Mouse (Mus musculus) stomach, postnatal 0 days (tissue): Measurements from ENCODE around the gene Lrpprc. TPM values are rescaled to one million over a fixed set of nuclear protein-coding genes. Genes with fewer than 3 reads are reported as not detected.

ENCODE experiments used
- ATAC-seq: fragments of 200-750 bp; cut with Nextera tagmentation; 2 replicates; pipeline ENCODE4 v1.8.0; 2017; ENCODE audit not compliant: low FRiP score, low TSS enrichment
- DNase-seq: peaks from one replicate; pipeline ENCODE4 v3.0.0-alpha.2; 2016; ENCODE audit warnings: low spot score
- H3K27ac ChIP-seq: fragments of 300-500 bp; sonication (generic); replicated peaks from 2 replicates; pipeline ENCODE4 v1.5.1; 2014; ENCODE audit warnings: mild to moderate bottlenecking, control low read depth
- H3K27me3 ChIP-seq: fragments of 300-500 bp; sonication (generic); 2 replicates; pipeline ENCODE4 v1.6.1; 2014; ENCODE audit warnings: low read length; ENCODE audit not compliant: control insufficient read depth, insufficient read depth
- H3K36me3 ChIP-seq: fragments of 300-500 bp; sonication (generic); 2 replicates; pipeline ENCODE4 v1.6.1; 2014; ENCODE audit warnings: low read length, mixed read lengths; ENCODE audit not compliant: control insufficient read depth, insufficient read depth
- H3K4me1 ChIP-seq: fragments of 300-500 bp; sonication (generic); replicated peaks from 2 replicates; pipeline ENCODE4 v1.6.1; 2014; ENCODE audit warnings: antibody characterized with exemption; ENCODE audit not compliant: control insufficient read depth, insufficient read depth
- H3K4me2 ChIP-seq: fragments of 300-500 bp; sonication (generic); replicated peaks from 2 replicates; pipeline ENCODE4 v1.6.1; 2014; ENCODE audit warnings: low read depth, mild to moderate bottlenecking, control low read depth, moderate library complexity
- H3K4me3 ChIP-seq: fragments of 300-500 bp; sonication (generic); 2 replicates; pipeline ENCODE4 v1.5.1; 2014; ENCODE audit warnings: low read depth, low read length, control low read depth
- H3K9ac ChIP-seq: fragments of 300-500 bp; sonication (generic); 2 replicates; pipeline ENCODE4 v1.6.1; 2014; ENCODE audit warnings: mild to moderate bottlenecking, low read length, control low read depth, mixed read lengths
- H3K9me3 ChIP-seq: fragments of 300-500 bp; sonication (generic); 2 replicates; pipeline ENCODE4 v1.6.1; 2016; ENCODE audit warnings: low read length; ENCODE audit not compliant: control insufficient read depth
- CTCF ChIP-seq: IDR thresholded peaks from 2 replicates; pipeline ENCODE4 v1.5.1; 2016; ENCODE audit warnings: antibody characterized with exemption, low read depth, mild to moderate bottlenecking, moderate library complexity
- EP300 ChIP-seq: optimal IDR thresholded peaks from 2 replicates; pipeline ENCODE3; 2016; ENCODE audit warnings: antibody characterized with exemption
- WGBS: fragments of 180-500 bp; shearing (Covaris S2); extraction: QIAGEN DNeasy Blood & Tissue Kit; methylation state at CpG from one replicate; pipeline ENCODE4 v1.1.7; 2014; 5-methylcytosine and 5-hydroxymethylcytosine counted together
- polyA plus RNA-seq: library from polyadenylated mRNA; unstranded; fragments of >200 nt; fragmentation: Nextera tagmentation; extraction: Ambion mirVana; gene quantifications from 2 replicates; pipeline ENCODE4 v1.2.1, GENCODE M21; 2015

Lrpprc gene
- polyA plus RNA-seq, 1 experiment from 2014 or later = 14.6 TPM

DNA sequence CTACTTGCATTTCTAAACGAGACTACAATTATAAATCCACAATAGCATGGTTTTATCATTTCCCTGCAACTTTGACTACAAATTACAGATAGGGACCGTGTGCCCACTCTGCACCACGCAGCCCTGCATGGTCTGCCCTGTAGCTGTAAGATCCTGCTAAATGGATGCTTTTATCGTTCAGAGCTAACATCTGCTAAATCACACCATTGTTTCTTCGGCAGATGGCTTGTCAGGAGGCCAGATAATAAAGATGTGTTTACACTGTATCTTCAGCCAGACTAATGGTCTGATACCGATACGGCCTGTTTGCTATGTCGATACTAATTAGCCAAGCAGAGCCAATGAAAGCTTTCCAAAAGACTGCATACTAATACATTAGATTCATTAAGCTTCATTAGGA lies 41.3 kb downstream of the Lrpprc start:
- H3K9ac ChIP-seq = no peak overlapping the region
- H3K27me3 ChIP-seq = no peaks in the 10 kb centered on the region
- ATAC-seq (no peak), DNase-seq (no peak)
- H3K27ac ChIP-seq = no peak overlapping the region
- peaks cover 13% of the 10 kb centered on the region; the same call in 1 of the 2 replicates for H3K36me3 ChIP-seq
- no peak overlapping the region for H3K4me3 ChIP-seq
- no peaks in the 10 kb centered on the region for H3K4me1 ChIP-seq
- no peak overlapping the region for H3K4me2 ChIP-seq
- no peaks in the 10 kb centered on the region for H3K9me3 ChIP-seq
- 62% methylated on average over 8 of the region's 8 CpGs for WGBS
- TF ChIP-seq EP300 (no peak), CTCF (no peak)

DNA sequence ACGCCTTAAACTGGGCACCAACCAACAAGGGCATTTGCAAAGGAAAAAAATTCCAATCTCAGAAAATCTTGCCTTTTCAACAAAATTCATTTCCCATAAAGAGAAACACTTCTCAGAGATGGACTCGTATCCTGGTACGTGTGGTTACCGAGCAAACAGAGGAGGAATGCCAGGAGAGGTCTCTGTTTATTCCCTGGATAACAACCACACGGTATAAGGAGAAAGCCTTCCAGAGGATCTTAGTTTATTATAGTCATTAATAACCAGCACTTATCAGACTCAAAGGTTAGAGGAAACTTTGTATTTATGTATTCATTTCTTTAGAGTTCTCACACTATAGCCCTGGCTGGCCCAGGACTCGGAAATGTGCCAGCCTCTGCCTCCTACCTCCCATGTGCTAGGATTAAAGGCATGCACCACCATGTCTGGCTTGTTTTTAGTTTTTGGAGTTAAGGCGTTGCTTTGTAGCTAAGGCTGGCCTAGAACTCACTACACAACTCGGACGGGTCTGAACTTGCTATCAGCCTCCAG lies 42.4 kb downstream of the Lrpprc start:
- H3K9me3 ChIP-seq = no peaks in the 10 kb centered on the region
- no peaks in the 10 kb centered on the region for H3K27me3 ChIP-seq
- no peak overlapping the region for H3K9ac ChIP-seq
- no peak for DNase-seq
- no peaks in the 10 kb centered on the region for H3K4me1 ChIP-seq
- H3K27ac ChIP-seq = no peak overlapping the region
- peaks cover 13% of the 10 kb centered on the region; the same call in 1 of the 2 replicates for H3K36me3 ChIP-seq
- H3K4me2 ChIP-seq = no peak overlapping the region
- no peak for TF ChIP-seq EP300
- no peak for TF ChIP-seq CTCF
- H3K4me3 ChIP-seq = no peak overlapping the region
- ATAC-seq = peak; percentile 56; the same call in 1 of the 2 replicates
- WGBS = 64% methylated on average over 9 of the region's 9 CpGs

DNA sequence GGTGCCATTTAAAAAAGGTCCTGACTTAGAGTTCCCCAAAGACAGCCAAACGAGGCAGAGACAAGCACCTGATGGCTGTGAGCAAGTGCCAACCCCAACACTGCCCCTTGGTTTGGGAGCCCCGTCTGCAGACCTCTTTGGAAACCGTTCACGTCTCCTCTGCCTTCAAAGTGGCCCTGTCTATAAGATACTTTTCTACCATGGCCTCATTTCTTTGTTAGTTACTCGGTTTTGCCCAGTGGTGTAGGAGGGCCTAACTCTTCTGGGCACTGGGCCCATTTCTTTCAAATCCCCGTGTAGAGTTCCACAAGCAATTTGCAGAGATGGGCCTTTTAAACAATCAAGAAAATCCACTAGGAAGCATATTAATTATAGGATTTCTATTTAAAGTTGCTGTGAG lies 43.4 kb downstream of the Lrpprc start:
- no peak for DNase-seq
- no peak overlapping the region for H3K9ac ChIP-seq
- H3K27me3 ChIP-seq = no peaks in the 10 kb centered on the region
- ATAC-seq = no peak
- no peaks in the 10 kb centered on the region for H3K4me1 ChIP-seq
- H3K9me3 ChIP-seq = no peaks in the 10 kb centered on the region
- no peak overlapping the region for H3K4me2 ChIP-seq
- no peak for TF ChIP-seq CTCF
- TF ChIP-seq EP300 = no peak
- peaks cover 13% of the 10 kb centered on the region; the same call in 1 of the 2 replicates for H3K36me3 ChIP-seq
- WGBS = 61% methylated on average over 6 of the region's 6 CpGs
- H3K4me3 ChIP-seq = no peak overlapping the region
- no peak overlapping the region for H3K27ac ChIP-seq

DNA sequence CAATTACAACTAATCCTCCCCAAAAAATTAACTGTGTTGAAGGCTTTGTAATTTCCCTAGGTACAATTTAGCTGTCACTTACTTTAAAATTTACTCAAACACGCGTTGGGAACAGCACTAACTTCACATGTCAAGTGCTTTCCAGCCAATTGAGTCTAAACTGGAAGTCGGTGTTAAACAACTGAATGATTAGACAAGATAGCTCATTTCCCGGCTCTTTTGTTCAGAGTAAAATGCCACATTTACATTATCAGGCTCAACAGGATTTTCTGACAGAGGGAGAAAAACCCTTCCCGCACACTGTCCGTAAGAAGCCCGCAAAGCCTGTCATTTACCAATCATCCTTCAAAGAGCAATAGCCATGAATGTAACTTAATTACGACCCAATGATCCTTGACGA lies 45.6 kb downstream of the Lrpprc start:
- H3K4me3 ChIP-seq = no peak overlapping the region
- no peak overlapping the region for H3K4me2 ChIP-seq
- H3K27ac ChIP-seq = no peak overlapping the region
- no peak overlapping the region for H3K9ac ChIP-seq
- ATAC-seq (no peak), DNase-seq (no peak)
- 82% methylated on average over 9 of the region's 9 CpGs for WGBS
- H3K27me3 ChIP-seq = no peaks in the 10 kb centered on the region
- no peaks in the 10 kb centered on the region for H3K4me1 ChIP-seq
- no peaks in the 10 kb centered on the region for H3K9me3 ChIP-seq
- H3K36me3 ChIP-seq = no peaks in the 10 kb centered on the region
- TF ChIP-seq EP300 (no peak), CTCF (no peak)

DNA sequence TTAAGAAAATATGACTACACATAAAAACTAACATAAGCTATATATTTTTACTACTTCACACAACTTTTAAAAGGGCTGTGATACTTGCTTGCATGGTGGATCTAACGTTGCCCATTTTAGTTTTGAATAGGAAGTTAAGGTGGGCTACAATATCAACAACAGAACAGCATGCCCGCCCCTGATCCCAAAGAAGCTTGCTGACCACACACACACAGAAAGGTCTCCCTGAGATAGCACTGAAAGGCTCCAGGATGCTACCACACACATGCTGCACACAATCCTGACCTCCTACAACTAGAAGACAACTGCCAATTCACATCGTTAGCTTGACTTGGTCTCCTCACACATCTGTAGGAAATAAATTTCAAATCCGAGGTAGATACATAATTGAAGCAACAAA lies 46.3 kb downstream of the Lrpprc start:
- no peak overlapping the region for H3K4me2 ChIP-seq
- no peaks in the 10 kb centered on the region for H3K9me3 ChIP-seq
- no peak for ATAC-seq
- TF ChIP-seq EP300 (no peak), CTCF (no peak)
- no peaks in the 10 kb centered on the region for H3K4me1 ChIP-seq
- no peak overlapping the region for H3K4me3 ChIP-seq
- no peaks in the 10 kb centered on the region for H3K36me3 ChIP-seq
- H3K27me3 ChIP-seq = no peaks in the 10 kb centered on the region
- DNase-seq = no peak
- no peak overlapping the region for H3K9ac ChIP-seq
- 86% methylated on average over 4 of the region's 4 CpGs for WGBS
- no peak overlapping the region for H3K27ac ChIP-seq

DNA sequence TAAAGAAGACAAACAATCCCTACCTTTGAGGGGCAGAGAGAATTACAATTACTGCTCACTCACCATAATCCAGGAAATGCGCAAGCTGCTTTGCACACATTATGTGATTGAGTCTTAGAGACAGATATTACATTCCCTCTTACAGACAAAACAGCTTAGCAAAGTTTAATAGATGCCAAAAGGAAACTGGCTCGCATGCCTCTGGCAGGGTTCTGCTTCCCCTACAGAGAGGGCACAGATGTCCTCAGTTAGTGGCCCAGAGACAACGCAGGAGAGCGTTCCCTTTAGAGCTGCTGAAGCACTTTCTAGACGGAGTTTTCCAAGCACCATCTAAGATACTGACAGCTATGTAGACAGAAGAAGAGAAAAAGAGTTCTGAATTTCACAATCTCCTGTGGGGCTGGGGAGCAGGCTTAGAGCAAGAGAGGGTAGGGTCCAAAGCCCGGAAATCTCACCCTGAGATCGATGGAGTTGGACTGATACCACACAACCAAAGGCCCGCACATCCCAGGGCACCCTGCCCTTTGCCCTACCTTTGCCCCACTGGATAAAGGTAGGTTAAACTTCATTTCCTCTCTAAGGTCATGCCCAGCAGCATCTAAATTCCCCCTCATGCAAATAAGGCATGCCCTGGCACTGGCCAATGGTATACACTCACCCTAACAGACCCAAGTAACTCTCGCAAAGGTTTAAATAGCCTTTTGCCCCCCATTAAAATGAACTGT lies 52.4 kb downstream of the Lrpprc start:
- H3K4me1 ChIP-seq = no peaks in the 10 kb centered on the region
- DNase-seq (no peak), ATAC-seq (no peak)
- 0 out of 2 replicates have a peak, but pooled peaks cover 4% of the 10 kb centered on the region for H3K36me3 ChIP-seq
- no peak overlapping the region for H3K27ac ChIP-seq
- no peak overlapping the region for H3K9ac ChIP-seq
- H3K4me3 ChIP-seq = no peak overlapping the region
- TF ChIP-seq EP300 (no peak), CTCF (no peak)
- H3K4me2 ChIP-seq = no peak overlapping the region
- WGBS = 84% methylated on average over 9 of the region's 9 CpGs
- no peaks in the 10 kb centered on the region for H3K9me3 ChIP-seq
- H3K27me3 ChIP-seq = no peaks in the 10 kb centered on the region
